Mouse (Mus musculus) cerebellum, adult 2 months (tissue): ENCODE results near the gene Nmnat2.

ENCODE experiments used
- CTCF ChIP-seq: fragments of 200-500 bp; IDR thresholded peaks from 2 replicates; pipeline ENCODE4 v1.5.1; 2011; ENCODE audit warnings: low read depth, mild to moderate bottlenecking, control low read depth, low read length, moderate library complexity, borderline replicate concordance; ENCODE audit not compliant: insufficient read depth
- POLR2A ChIP-seq: fragments of 200-500 bp; IDR thresholded peaks from 2 replicates; pipeline ENCODE4 v1.6.1; 2011; ENCODE audit warnings: low read length, control low read depth, borderline replicate concordance; ENCODE audit not compliant: insufficient read depth

GRCm38 (mm10) chr1:152954821-152955523 is at the start of gene Nmnat2:
- TF ChIP-seq POLR2A (peak; percentile 77; the same call in 1 of the 2 replicates), CTCF (no peak)
